Mouse (Mus musculus): Measurements from ENCODE around the gene Dolpp1. TPM values are rescaled to one million over a fixed set of nuclear protein-coding genes. Genes with fewer than 3 reads are reported as not detected.

The Dolpp1 gene
- polyA plus RNA-seq, 1 experiment: 19.4 TPM

DNA sequence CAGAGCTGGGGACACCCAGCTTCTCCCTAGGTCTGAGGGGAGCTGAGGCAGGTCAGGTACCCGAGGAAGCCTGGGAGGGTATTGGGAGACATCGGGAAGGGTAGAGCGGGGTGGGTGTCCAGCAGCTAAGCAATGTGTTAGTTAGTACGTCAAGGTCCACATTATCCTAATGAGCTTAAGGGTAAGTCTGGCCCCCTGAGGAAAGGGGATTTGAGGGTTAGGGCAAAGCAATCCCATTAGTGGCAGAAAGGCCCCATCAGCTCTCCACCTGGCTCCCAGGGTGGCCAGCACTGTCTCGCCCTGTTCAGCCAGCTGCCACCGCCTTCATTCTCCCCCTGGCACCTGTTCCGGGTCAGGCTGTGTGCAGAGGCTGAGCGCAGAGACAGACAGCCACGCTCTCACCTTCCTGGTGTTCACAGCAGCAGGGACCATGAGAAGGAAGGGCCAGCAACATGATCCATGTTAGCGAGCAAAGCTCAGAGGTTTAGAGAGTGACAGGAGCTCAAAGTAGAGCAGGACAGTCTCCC is 6.0 kb downstream of the Dolpp1 start:
- peaks cover 31% of the 10 kb centered on the region for H3K36me3 ChIP-seq (ENCODE audit: control insufficient read depth, insufficient read depth)
- TF ChIP-seq USF1 (IDR thresholded peaks at IDR 0.05; ENCODE audit: low read depth) (no peak), MAX (IDR thresholded peaks at IDR 0.05) (no peak), CEBPB (IDR thresholded peaks at IDR 0.05; ENCODE audit: low read depth) (no peak), MYOG (IDR thresholded peaks at IDR 0.05; ENCODE audit: control insufficient read depth, extremely low read depth, insufficient read length) (no peak), CTCF (IDR thresholded peaks at IDR 0.05; ENCODE audit: control insufficient read depth, insufficient read depth, insufficient read length) (no peak), MYOD1 (IDR thresholded peaks at IDR 0.05; ENCODE audit: control insufficient read depth, insufficient read length, low read depth) (no peak), FOSL1 (IDR thresholded peaks at IDR 0.05; ENCODE audit: insufficient read depth, low read length, poor library complexity, severe bottlenecking) (no peak)
- H3K4me3 ChIP-seq (ENCODE audit: insufficient read depth, poor library complexity, severe bottlenecking): no peak overlapping the region
- no peaks in the 10 kb centered on the region for H3K27me3 ChIP-seq (ENCODE audit: control insufficient read depth, insufficient read depth, insufficient read length)
- H3K79me2 ChIP-seq (ENCODE audit: control insufficient read depth, insufficient read depth): peaks cover 23% of the 10 kb centered on the region
- no peak overlapping the region for H3ac ChIP-seq (ENCODE audit: control insufficient read depth, insufficient read length, low read depth)
- H3K79me3 ChIP-seq (ENCODE audit: low read depth): peaks cover 3% of the 10 kb centered on the region

DNA sequence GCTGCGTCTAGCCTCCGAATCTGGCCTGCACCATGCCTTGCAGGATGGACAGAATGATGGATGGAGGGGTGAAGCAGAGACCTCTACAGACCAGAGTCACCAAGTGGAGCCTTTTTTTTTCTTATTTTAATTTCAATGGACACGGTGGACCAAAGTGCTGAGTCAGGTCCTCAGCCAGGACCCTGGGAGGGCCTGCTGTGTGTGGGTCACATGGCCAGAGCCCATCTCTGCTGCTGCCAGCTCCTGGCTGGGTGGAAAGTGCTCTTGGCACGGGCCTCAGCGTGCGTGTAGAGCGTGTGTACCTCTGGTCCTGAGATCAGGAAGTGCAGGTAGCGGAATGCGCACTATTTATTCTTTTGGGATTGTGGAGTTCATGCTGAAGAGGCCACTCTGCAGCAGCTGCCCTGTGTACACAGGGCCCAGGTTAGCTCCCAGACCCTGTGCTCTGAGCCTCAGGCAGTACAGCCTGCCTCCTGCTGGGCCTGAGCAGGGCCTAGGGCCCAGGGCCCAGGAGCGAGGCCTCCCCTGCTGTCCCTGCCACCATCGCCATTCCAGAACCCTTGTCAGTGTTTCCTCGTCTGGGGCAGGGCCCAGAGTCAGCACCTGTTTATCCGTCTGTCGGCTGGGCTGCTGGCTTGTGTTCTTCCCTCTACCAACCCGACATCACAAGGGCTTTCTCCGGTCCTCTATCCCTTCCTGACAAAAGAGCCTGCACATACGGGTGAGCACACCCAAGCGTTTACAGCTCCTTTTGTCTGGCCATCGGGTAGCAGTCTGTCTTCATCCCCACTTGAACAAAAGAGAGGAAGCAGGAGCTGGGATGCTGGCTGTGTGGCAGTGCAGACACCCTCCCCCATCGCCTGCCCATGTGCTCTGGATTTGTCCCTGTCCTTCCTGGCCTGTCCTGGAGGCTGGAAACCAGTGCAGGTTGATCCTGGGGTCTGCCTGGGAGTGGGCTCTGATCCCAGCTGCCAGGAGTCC is 7.4 kb downstream of the Dolpp1 start:
- TF ChIP-seq CTCF (IDR thresholded peaks at IDR 0.05; ENCODE audit: control insufficient read depth, insufficient read depth, insufficient read length) (no peak), MYOD1 (IDR thresholded peaks at IDR 0.05; ENCODE audit: control insufficient read depth, insufficient read length, low read depth) (no peak), FOSL1 (IDR thresholded peaks at IDR 0.05; ENCODE audit: insufficient read depth, low read length, poor library complexity, severe bottlenecking) (no peak), MYOG (IDR thresholded peaks at IDR 0.05; ENCODE audit: control insufficient read depth, extremely low read depth, insufficient read length) (no peak), CEBPB (IDR thresholded peaks at IDR 0.05; ENCODE audit: low read depth) (no peak), MAX (IDR thresholded peaks at IDR 0.05) (no peak), USF1 (IDR thresholded peaks at IDR 0.05; ENCODE audit: low read depth) (no peak)
- H3K36me3 ChIP-seq (ENCODE audit: control insufficient read depth, insufficient read depth): peaks cover 31% of the 10 kb centered on the region
- peaks cover 9% of the 10 kb centered on the region for H3K79me2 ChIP-seq (ENCODE audit: control insufficient read depth, insufficient read depth)
- no peaks in the 10 kb centered on the region for H3K79me3 ChIP-seq (ENCODE audit: low read depth)
- no peak overlapping the region for H3ac ChIP-seq (ENCODE audit: control insufficient read depth, insufficient read length, low read depth)
- no peaks in the 10 kb centered on the region for H3K27me3 ChIP-seq (ENCODE audit: control insufficient read depth, insufficient read depth, insufficient read length)
- H3K4me3 ChIP-seq (ENCODE audit: insufficient read depth, poor library complexity, severe bottlenecking): no peak overlapping the region

DNA sequence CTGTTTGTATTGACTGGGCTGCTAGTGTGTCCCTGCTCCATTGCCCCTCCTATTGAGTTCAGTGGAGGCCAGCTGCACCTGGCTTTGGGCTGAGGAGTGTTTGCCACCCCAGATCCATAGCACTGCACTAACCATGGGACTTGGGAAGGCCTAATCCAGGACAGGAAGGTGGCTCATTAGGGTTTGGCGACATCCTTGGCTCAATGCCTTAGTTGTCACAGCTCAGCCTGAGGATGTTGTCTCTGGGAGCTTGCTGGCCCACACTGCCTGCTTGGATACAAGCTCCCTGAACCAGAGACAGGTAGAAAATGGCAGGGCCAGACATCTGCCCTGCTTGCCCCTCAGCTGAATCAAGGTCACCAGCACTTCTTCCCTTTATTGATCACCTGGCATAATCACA is 9.5 kb downstream of the Dolpp1 start:
- Histone ChIP-seq H3ac (ENCODE audit: control insufficient read depth, insufficient read length, low read depth) (no peak overlapping the region), H3K79me2 (ENCODE audit: control insufficient read depth, insufficient read depth) (no peaks in the 10 kb centered on the region), H3K27me3 (ENCODE audit: control insufficient read depth, insufficient read depth, insufficient read length) (no peaks in the 10 kb centered on the region), H3K4me3 (ENCODE audit: insufficient read depth, poor library complexity, severe bottlenecking) (no peak overlapping the region), H3K36me3 (ENCODE audit: control insufficient read depth, insufficient read depth) (peaks cover 30% of the 10 kb centered on the region), H3K79me3 (ENCODE audit: low read depth) (no peaks in the 10 kb centered on the region)
- TF ChIP-seq MYOD1 (IDR thresholded peaks at IDR 0.05; ENCODE audit: control insufficient read depth, insufficient read length, low read depth) (no peak), USF1 (IDR thresholded peaks at IDR 0.05; ENCODE audit: low read depth) (no peak), MAX (IDR thresholded peaks at IDR 0.05) (no peak), MYOG (IDR thresholded peaks at IDR 0.05; ENCODE audit: control insufficient read depth, extremely low read depth, insufficient read length) (no peak), CEBPB (IDR thresholded peaks at IDR 0.05; ENCODE audit: low read depth) (no peak), FOSL1 (IDR thresholded peaks at IDR 0.05; ENCODE audit: insufficient read depth, low read length, poor library complexity, severe bottlenecking) (no peak), CTCF (IDR thresholded peaks at IDR 0.05; ENCODE audit: control insufficient read depth, insufficient read depth, insufficient read length) (no peak)

DNA sequence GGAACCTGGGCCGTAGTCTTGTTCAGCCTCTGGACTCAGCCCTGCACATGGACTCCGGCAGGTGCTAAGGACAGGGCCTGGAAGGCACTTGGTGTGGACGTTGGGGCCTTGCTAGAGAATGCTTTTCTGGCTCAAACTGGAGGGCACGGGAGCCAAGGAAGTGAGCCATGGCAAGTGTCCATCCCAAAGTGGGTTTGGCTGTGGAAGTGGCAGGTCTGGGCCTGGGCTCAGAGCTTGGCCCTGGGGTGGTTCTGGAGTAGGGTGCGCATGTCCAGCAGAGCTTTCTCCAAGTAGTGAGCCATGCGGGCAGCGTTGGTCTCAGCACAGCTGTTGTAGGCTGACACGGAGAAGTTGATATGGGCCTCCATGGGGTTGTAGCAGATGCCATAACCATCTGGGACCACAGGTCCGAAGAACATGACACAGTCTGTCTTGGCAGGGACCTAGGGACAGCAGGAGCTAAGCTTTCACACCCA is 10.3 kb downstream of the Dolpp1 start:
- no peak overlapping the region for H3K4me3 ChIP-seq (ENCODE audit: insufficient read depth, poor library complexity, severe bottlenecking)
- H3ac ChIP-seq (ENCODE audit: control insufficient read depth, insufficient read length, low read depth): no peak overlapping the region
- H3K27me3 ChIP-seq (ENCODE audit: control insufficient read depth, insufficient read depth, insufficient read length): no peaks in the 10 kb centered on the region
- no peak for TF ChIP-seq MAX (IDR thresholded peaks at IDR 0.05)
- TF ChIP-seq CEBPB (IDR thresholded peaks at IDR 0.05; ENCODE audit: low read depth): no peak
- no peak for TF ChIP-seq FOSL1 (IDR thresholded peaks at IDR 0.05; ENCODE audit: insufficient read depth, low read length, poor library complexity, severe bottlenecking)
- TF ChIP-seq USF1 (IDR thresholded peaks at IDR 0.05; ENCODE audit: low read depth): no peak
- no peak for TF ChIP-seq CTCF (IDR thresholded peaks at IDR 0.05; ENCODE audit: control insufficient read depth, insufficient read depth, insufficient read length)
- no peaks in the 10 kb centered on the region for H3K79me2 ChIP-seq (ENCODE audit: control insufficient read depth, insufficient read depth)
- no peaks in the 10 kb centered on the region for H3K79me3 ChIP-seq (ENCODE audit: low read depth)
- peaks cover 26% of the 10 kb centered on the region for H3K36me3 ChIP-seq (ENCODE audit: control insufficient read depth, insufficient read depth)

DNA sequence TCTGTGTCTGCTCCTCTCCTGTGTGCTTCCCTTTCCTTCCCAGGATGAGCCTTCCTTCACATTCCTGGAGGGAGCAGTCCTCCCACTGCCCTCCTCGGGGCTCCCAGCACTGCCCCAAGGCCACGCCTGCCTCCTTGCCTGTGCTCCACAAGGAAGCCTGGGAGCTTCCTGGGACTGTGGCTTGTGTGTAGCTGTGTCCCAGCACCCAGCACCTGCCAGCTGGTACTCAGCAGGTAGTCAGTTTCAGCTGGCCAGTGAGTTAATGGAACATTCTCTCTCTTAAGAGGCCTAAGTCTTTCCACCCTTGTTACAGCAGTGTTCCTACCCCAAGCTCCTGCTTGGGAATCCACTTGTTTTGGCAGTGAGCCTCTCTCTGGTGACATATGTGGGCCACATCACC is 10.8 kb downstream of the Dolpp1 start:
- Histone ChIP-seq H3K36me3 (ENCODE audit: control insufficient read depth, insufficient read depth) (peaks cover 30% of the 10 kb centered on the region), H3K27me3 (ENCODE audit: control insufficient read depth, insufficient read depth, insufficient read length) (no peaks in the 10 kb centered on the region), H3K4me3 (ENCODE audit: insufficient read depth, poor library complexity, severe bottlenecking) (no peak overlapping the region), H3ac (ENCODE audit: control insufficient read depth, insufficient read length, low read depth) (no peak overlapping the region), H3K79me2 (ENCODE audit: control insufficient read depth, insufficient read depth) (no peaks in the 10 kb centered on the region), H3K79me3 (ENCODE audit: low read depth) (no peaks in the 10 kb centered on the region)
- no peak for TF ChIP-seq MYOG (IDR thresholded peaks at IDR 0.05; ENCODE audit: control insufficient read depth, extremely low read depth, insufficient read length)
- no peak for TF ChIP-seq MYOD1 (IDR thresholded peaks at IDR 0.05; ENCODE audit: control insufficient read depth, insufficient read length, low read depth)
- TF ChIP-seq MAX (IDR thresholded peaks at IDR 0.05): no peak
- TF ChIP-seq CTCF (IDR thresholded peaks at IDR 0.05; ENCODE audit: control insufficient read depth, insufficient read depth, insufficient read length): no peak
- no peak for TF ChIP-seq CEBPB (IDR thresholded peaks at IDR 0.05; ENCODE audit: low read depth)
- TF ChIP-seq USF1 (IDR thresholded peaks at IDR 0.05; ENCODE audit: low read depth): no peak
- TF ChIP-seq FOSL1 (IDR thresholded peaks at IDR 0.05; ENCODE audit: insufficient read depth, low read length, poor library complexity, severe bottlenecking): no peak

Measured in C2C12 (cell line).